Mouse (Mus musculus) brain, embryonic 14.5 days (tissue): ENCODE results near the gene Hbq1b. TPM values are rescaled to one million over a fixed set of nuclear protein-coding genes. Genes with fewer than 3 reads are reported as not detected.

Experiments used
- DNase-seq: peaks from one replicate; pipeline ENCODE4 v3.0.0-alpha.2; 2011; ENCODE audit warnings: low read depth
- CTCF ChIP-seq: fragments of 200-500 bp; IDR thresholded peaks from 2 replicates; pipeline ENCODE4 v1.5.1; 2012; ENCODE audit warnings: inconsistent platforms, mild to moderate bottlenecking, moderate library complexity, borderline replicate concordance; ENCODE audit not compliant: insufficient read depth, insufficient read length; ENCODE audit errors: extremely low read depth
- POLR2A ChIP-seq: fragments of 200-500 bp; IDR thresholded peaks from 2 replicates; pipeline ENCODE4 v1.6.1; 2012; ENCODE audit warnings: mild to moderate bottlenecking, inconsistent platforms, borderline replicate concordance; ENCODE audit not compliant: poor library complexity, insufficient read depth, insufficient read length, severe bottlenecking; ENCODE audit errors: extremely low read depth
- polyA plus RNA-seq: library from polyadenylated mRNA; depleted of rRNA; stranded (reverse); fragments of >200 nt; gene quantifications from 2 replicates; pipeline ENCODE4 v1.2.3, GENCODE M21; 2012

The Hbq1b gene
- polyA plus RNA-seq, 1 experiment, result 1.4 TPM

DNA sequence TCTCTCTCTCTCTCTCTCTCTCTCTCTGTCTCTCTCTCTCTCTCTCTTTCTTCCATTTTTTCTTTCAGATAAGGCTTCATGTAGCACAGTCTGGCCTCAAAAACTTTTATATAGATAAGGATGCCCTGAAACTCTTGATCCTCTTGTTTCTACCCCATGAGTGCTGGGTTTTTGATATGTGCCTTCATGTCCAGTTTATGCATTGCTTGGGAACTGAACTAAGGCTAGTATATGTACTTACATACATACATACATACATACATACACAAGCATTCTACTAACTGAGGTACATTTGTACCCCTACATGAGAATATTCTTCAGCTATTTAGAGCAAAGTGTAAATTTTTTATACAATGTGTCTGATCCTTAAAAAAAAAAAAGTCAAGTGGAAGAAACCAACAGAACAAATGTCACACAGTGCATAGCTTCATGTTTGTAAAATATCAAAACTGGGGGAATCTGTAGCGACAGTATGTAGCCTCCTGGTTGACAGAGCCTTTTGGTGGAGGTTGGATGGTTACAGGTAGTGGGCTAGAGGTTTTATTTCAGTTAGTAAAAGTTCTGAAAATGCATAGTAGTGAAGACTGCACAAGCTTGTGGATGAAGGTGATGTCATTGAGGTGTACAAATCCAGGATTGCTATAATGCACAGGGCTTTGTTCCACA lies 11.2 kb downstream of the Hbq1b start:
- no peak for DNase-seq
- TF ChIP-seq POLR2A (no peak), CTCF (no peak)

- DNase-seq, result no peak
- TF ChIP-seq POLR2A (no peak), CTCF (no peak)
Measured at GRCm38 (mm10) chr11:32298532-32298918, 11.8 kb downstream of the Hbq1b start.

- peak; percentile 67 for TF ChIP-seq CTCF
- peak; percentile 49 for DNase-seq
Measured at GRCm38 (mm10) chr11:32299865-32300264, 13.1 kb downstream of the Hbq1b start, which contains the start of gene Hbq1a. Hbq1a (plus strand) TSS chr11:32300069.

DNA sequence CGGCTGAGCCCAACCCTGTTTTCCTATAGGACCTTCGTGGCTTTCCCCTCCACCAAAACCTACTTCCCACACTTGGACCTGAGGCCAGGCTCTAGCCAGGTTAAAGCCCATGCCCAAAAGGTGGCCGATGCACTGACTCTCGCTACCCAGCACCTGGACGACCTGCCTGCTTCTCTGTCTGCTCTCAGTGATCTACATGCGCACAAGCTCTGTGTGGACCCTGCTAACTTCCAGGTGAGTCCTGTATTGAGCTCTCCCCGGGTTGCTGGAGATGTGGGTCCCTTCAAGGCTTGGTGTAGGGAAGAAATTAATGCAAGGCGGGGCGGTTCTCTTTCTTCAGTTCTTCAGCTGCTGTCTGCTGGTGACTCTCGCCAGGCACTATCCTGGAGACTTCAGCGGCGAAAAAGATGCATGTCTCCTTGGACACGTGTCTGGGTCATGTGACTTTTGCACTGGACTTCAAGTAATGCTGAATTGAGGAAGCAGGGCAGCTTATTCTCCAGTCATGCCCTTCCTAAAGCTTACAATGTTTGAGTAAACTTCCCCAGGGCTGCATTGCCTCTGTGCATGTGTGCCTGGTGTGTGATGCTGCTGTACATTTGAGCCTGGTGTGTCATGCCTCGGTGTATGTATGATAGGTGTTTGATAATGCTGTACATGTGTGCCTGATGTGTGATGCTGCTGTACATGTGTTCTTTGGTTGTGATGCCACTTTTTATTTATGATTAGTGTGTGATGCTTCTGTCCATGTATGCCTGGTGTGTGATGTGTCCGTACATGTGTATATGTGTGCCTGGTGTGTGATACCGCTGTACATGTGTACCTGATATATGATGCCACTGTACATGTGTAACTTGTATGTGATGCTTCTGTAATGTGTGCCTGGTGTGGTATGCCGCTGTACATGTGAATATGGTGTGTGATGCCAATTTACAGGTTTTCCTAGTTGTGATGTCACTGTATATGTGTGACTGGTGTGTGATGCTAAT lies 13.8 kb downstream of the Hbq1b start:
- peak; percentile 13 for DNase-seq
- no peak for TF ChIP-seq CTCF
- TF ChIP-seq POLR2A, result no peak

DNA sequence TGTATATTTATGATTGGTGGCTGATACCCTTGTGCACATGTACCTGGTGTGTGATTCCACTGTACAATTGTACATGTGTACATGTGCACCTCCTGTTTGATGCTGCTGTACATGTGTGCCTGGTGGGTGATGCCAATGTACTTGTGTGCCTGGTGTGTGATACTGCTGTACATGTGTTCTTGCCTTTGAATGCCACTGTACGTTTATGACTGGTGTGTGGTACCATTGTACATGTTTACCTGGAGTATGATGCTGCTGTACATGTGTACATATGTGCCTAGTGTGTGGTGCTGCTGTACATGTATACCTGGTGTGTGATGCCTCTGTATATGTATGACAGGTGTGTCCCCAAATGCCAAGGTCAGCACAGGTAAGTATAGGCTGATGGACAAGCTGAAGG lies 14.7 kb downstream of the Hbq1b start:
- TF ChIP-seq CTCF, result no peak
- no peak for TF ChIP-seq POLR2A
- DNase-seq, result no peak

DNA sequence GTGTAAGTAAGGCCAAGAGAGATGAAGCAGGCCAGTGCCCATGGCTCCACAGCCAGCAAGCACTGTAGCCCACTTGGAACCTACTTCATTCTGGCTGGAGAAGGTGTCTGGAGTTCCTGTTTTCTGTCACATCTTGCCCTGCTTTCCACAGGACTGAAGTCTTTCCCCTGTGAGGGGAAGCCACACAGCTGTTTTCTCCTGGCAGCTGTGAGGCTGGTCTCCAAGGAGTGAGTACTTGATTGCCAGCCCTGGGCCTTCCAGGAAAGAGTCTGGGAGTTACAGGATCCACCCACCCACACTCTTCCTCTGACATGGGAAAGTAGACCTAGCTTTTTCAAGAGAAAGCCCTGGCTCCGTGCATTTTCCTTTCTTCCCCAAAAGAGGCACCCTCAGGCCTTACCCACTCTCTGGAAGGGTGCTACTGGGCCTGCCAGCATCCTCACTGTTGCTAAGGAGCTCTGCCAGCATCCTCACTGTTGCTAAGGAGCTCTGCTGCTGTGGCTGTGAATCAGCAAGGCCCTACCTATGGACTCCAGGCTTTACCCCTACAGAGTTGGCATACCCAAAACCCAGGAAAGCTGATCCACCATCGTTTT lies 16.2 kb downstream of the Hbq1b start:
- DNase-seq, result peak; percentile 62
- TF ChIP-seq CTCF (no peak), POLR2A (no peak)

GRCm38 (mm10) chr11:32303455-32303854 lies 16.7 kb downstream of the Hbq1b start:
- DNase-seq, result no peak
- TF ChIP-seq POLR2A, result no peak
- no peak for TF ChIP-seq CTCF

DNA sequence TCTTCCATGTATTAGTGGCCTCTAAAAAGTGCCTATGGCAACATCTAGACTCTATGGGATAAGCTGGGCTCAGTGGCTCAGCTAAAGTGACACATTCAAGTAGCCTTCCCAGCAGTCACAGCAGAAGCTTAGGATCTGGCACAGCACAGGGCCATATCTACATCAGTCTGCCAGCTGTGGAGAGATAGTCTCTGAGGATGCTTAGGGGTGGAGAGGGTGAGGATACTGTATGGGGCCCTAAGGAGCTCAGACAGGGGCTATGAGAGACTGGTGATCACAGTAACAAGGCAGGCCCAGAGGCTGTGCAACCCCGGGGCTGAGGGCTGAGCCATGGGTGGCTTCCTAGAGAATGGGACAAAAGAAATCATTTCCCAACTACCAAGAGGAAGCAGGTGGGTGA lies 20.2 kb downstream of the Hbq1b start:
- DNase-seq, result no peak
- no peak for TF ChIP-seq POLR2A
- TF ChIP-seq CTCF, result no peak

- DNase-seq, result no peak
- TF ChIP-seq POLR2A (no peak), CTCF (no peak)
Measured at GRCm38 (mm10) chr11:32309446-32309845, 22.7 kb downstream of the Hbq1b start.

DNA sequence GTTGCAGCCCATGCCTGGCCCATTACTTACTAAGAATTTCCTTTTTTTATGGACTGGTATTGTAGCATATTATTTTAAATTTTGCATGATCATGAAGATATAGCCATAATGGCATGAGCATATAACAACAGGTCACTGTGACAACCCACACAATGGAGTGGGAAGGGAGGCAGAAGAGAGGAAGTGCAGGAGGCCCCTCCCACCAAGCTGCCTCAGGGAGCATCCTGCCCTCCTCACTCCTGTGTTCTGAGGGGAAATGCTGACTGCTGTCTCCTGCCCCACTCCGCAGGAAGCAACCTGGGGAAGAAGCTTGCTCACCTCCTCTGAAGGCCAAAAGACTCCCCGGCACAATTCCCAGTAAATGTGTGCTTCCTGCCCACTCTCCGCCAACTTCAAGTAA lies 23.2 kb downstream of the Hbq1b start:
- no peak for DNase-seq
- no peak for TF ChIP-seq CTCF
- TF ChIP-seq POLR2A, result no peak

GRCm38 (mm10) chr11:32316009-32316408 lies 29.2 kb downstream of the Hbq1b start:
- TF ChIP-seq POLR2A (no peak), CTCF (no peak)
- no peak for DNase-seq
